Mouse (Mus musculus) heart, adult 2 months (tissue): ENCODE measurements at regions not wholly inside any gene's neighbourhood (a gene's known extent, or its start where the extent isn't known, plus 50 kb on each side); places are given as distances from the start of the nearest gene placed in this dataset.

ENCODE experiments used
- DNase-seq, 2 experiments: peaks; one replicate each; pipeline ENCODE4 v3.0.0; 2021
- H3K27ac ChIP-seq: fragments of 200-600 bp; 2 replicates; pipeline ENCODE4 v1.8.1; 2022
- H3K27me3 ChIP-seq: fragments of 200-500 bp; 2 replicates; pipeline ENCODE4 v1.6.1; 2012; ENCODE audit warnings: mild to moderate bottlenecking, low read length, inconsistent platforms, mixed read lengths; ENCODE audit not compliant: control insufficient read depth, insufficient read depth
- H3K36me3 ChIP-seq: fragments of 200-500 bp; 2 replicates; pipeline ENCODE4 v1.6.1; 2012; ENCODE audit warnings: low read length, inconsistent platforms; ENCODE audit not compliant: control insufficient read depth, insufficient read depth
- H3K4me1 ChIP-seq: fragments of 200-500 bp; 2 replicates; pipeline ENCODE4 v1.6.1; 2011; ENCODE audit warnings: low read length; ENCODE audit not compliant: control insufficient read depth, insufficient read depth
- H3K4me3 ChIP-seq: fragments of 200-600 bp; 2 replicates; pipeline ENCODE4 v1.8.1; 2022
- H3K79me2 ChIP-seq: fragments of 200-500 bp; replicated peaks from 2 replicates; pipeline ENCODE4 v1.6.1; 2012; ENCODE audit warnings: mild to moderate bottlenecking, inconsistent platforms, low read length, moderate library complexity, mixed read lengths; ENCODE audit not compliant: control insufficient read depth, insufficient read depth
- H3K9ac ChIP-seq: fragments of 200-500 bp; 2 replicates; pipeline ENCODE4 v1.6.1; 2012; ENCODE audit warnings: low read depth, mild to moderate bottlenecking, control low read depth, inconsistent platforms, low read length, mixed read lengths
- CTCF ChIP-seq: fragments of 200-600 bp; IDR thresholded peaks from 2 replicates; pipeline ENCODE4 v1.8.1; 2022; ENCODE audit warnings: antibody characterized with exemption, mild to moderate bottlenecking, moderate library complexity
- EP300 ChIP-seq: fragments of 200-500 bp; IDR thresholded peaks from 2 replicates; pipeline ENCODE4 v1.6.1; 2011; ENCODE audit warnings: low read depth, low read length, control low read depth; ENCODE audit not compliant: insufficient read depth
- POLR2A ChIP-seq: fragments of 200-500 bp; IDR thresholded peaks from 2 replicates; pipeline ENCODE4 v1.6.1; 2011; ENCODE audit warnings: mild to moderate bottlenecking, low read depth, low read length, control low read depth; ENCODE audit not compliant: insufficient read depth
- WGBS: fragments of 180-500 bp; shearing (Covaris S2); methylation state at CpG from one replicate; pipeline ENCODE4 v1.1.7; 2018; 5-methylcytosine and 5-hydroxymethylcytosine counted together
- intact Hi-C: fragments of 180-260 bp; cut with DNase I; formaldehyde crosslinking; loops from one replicate; pipeline ENCODE4 v1.15.1; 2025

- no peak for TF ChIP-seq EP300
- no peak for TF ChIP-seq POLR2A
- TF ChIP-seq CTCF: no peak
- H3K27ac ChIP-seq: no peak overlapping the region
- H3K9ac ChIP-seq: no peak overlapping the region
- intact Hi-C loops: no loop called here
- no peaks in the 10 kb centered on the region for H3K79me2 ChIP-seq
- no peaks in the 10 kb centered on the region for H3K36me3 ChIP-seq
- H3K27me3 ChIP-seq: no peaks in the 10 kb centered on the region
- 93% methylated on average over 9 of the region's 9 CpGs for WGBS
- DNase-seq: no peak
- H3K4me3 ChIP-seq: no peak overlapping the region
- H3K4me1 ChIP-seq: no peaks in the 10 kb centered on the region
Observed at GRCm38 (mm10) chr10:92296303-92296702, 425.9 kb downstream of the Nedd1 start.

- no peaks in the 10 kb centered on the region for H3K4me1 ChIP-seq
- 49% methylated on average over 4 of the region's 4 CpGs for WGBS
- intact Hi-C loops: no loop called here
- no peaks in the 10 kb centered on the region for H3K36me3 ChIP-seq
- no peak overlapping the region for H3K27ac ChIP-seq
- no peaks in the 10 kb centered on the region for H3K79me2 ChIP-seq
- no peak overlapping the region for H3K9ac ChIP-seq
- no peaks in the 10 kb centered on the region for H3K27me3 ChIP-seq
- TF ChIP-seq POLR2A (no peak), CTCF (no peak), EP300 (no peak)
- H3K4me3 ChIP-seq: no peak overlapping the region
- DNase-seq: no peak
Observed at GRCm38 (mm10) chr10:92293261-92293660, 429.0 kb downstream of the Nedd1 start.

- no peaks in the 10 kb centered on the region for H3K79me2 ChIP-seq
- H3K36me3 ChIP-seq: no peaks in the 10 kb centered on the region
- no peak overlapping the region for H3K4me3 ChIP-seq
- H3K4me1 ChIP-seq: no peaks in the 10 kb centered on the region
- H3K9ac ChIP-seq: no peak overlapping the region
- TF ChIP-seq CTCF: no peak
- TF ChIP-seq POLR2A: no peak
- no peak for TF ChIP-seq EP300
- no peak overlapping the region for H3K27ac ChIP-seq
- intact Hi-C loops: no loop called here
- DNase-seq: no peak
- WGBS: 34% methylated on average over 5 of the region's 5 CpGs
- H3K27me3 ChIP-seq: no peaks in the 10 kb centered on the region
Observed at GRCm38 (mm10) chr10:92289230-92289629, 433.0 kb downstream of the Nedd1 start.

- Histone ChIP-seq H3K36me3 (no peaks in the 10 kb centered on the region), H3K4me1 (no peaks in the 10 kb centered on the region), H3K9ac (no peak overlapping the region), H3K79me2 (no peaks in the 10 kb centered on the region), H3K4me3 (no peak overlapping the region), H3K27ac (no peak overlapping the region), H3K27me3 (no peaks in the 10 kb centered on the region)
- intact Hi-C loops: no loop called here
- 81% methylated on average over 4 of the region's 4 CpGs for WGBS
- no peak for DNase-seq
- TF ChIP-seq CTCF: no peak
- TF ChIP-seq POLR2A: no peak
- no peak for TF ChIP-seq EP300
Observed at GRCm38 (mm10) chr10:92284231-92284630, 438.0 kb downstream of the Nedd1 start.

- H3K9ac ChIP-seq: no peak overlapping the region
- H3K4me1 ChIP-seq: no peaks in the 10 kb centered on the region
- intact Hi-C loops: no loop called here
- no peak for DNase-seq
- no peaks in the 10 kb centered on the region for H3K27me3 ChIP-seq
- H3K4me3 ChIP-seq: no peak overlapping the region
- TF ChIP-seq CTCF (no peak), POLR2A (no peak), EP300 (no peak)
- no peaks in the 10 kb centered on the region for H3K36me3 ChIP-seq
- WGBS: 31% methylated on average over 2 of the region's 2 CpGs
- no peaks in the 10 kb centered on the region for H3K79me2 ChIP-seq
- H3K27ac ChIP-seq: no peak overlapping the region
Observed at GRCm38 (mm10) chr10:92277981-92278380, 444.2 kb downstream of the Nedd1 start.

- no peak for DNase-seq
- 56% methylated on average over 3 of the region's 3 CpGs for WGBS
- no peaks in the 10 kb centered on the region for H3K27me3 ChIP-seq
- TF ChIP-seq CTCF: no peak
- no peak for TF ChIP-seq POLR2A
- no peak for TF ChIP-seq EP300
- H3K9ac ChIP-seq: no peak overlapping the region
- H3K79me2 ChIP-seq: no peaks in the 10 kb centered on the region
- H3K27ac ChIP-seq: no peak overlapping the region
- intact Hi-C loops: no loop called here
- H3K4me1 ChIP-seq: no peaks in the 10 kb centered on the region
- no peak overlapping the region for H3K4me3 ChIP-seq
- no peaks in the 10 kb centered on the region for H3K36me3 ChIP-seq
Observed at GRCm38 (mm10) chr10:92257815-92258214, 464.4 kb downstream of the Nedd1 start.
